Mouse (Mus musculus) midbrain, embryonic 11.5 days (tissue): ENCODE data around the gene Sugct. TPM values are rescaled to one million over a fixed set of nuclear protein-coding genes. Genes with fewer than 3 reads are reported as not detected.

Experiments
- ATAC-seq: fragments of 200-750 bp; cut with Nextera tagmentation; 2 replicates; pipeline ENCODE4 v1.8.0; 2017; ENCODE audit warnings: moderate TSS enrichment, moderate library complexity; ENCODE audit not compliant: low FRiP score
- DNase-seq: peaks from one replicate; pipeline ENCODE4 v3.0.0; 2015; ENCODE audit warnings: low spot score; ENCODE audit errors: missing footprints
- H3K27ac ChIP-seq: fragments of 300-500 bp; sonication (generic); 2 replicates; pipeline ENCODE4 v1.5.1; 2014; ENCODE audit warnings: low read depth, low read length
- H3K27me3 ChIP-seq: fragments of 300-500 bp; sonication (generic); 2 replicates; pipeline ENCODE4 v1.6.1; 2014; ENCODE audit warnings: mild to moderate bottlenecking, low read length, moderate library complexity, mixed read lengths; ENCODE audit not compliant: control insufficient read depth, insufficient read depth
- H3K36me3 ChIP-seq: fragments of 300-500 bp; sonication (generic); 2 replicates; pipeline ENCODE4 v1.6.1; 2014; ENCODE audit warnings: mild to moderate bottlenecking, low read length, moderate library complexity, mixed read lengths; ENCODE audit not compliant: control insufficient read depth, insufficient read depth
- H3K4me1 ChIP-seq: fragments of 300-500 bp; sonication (generic); 2 replicates; pipeline ENCODE4 v1.6.1; 2014; ENCODE audit warnings: low read length; ENCODE audit not compliant: control insufficient read depth, insufficient read depth
- H3K4me2 ChIP-seq: fragments of 300-500 bp; sonication (generic); 2 replicates; pipeline ENCODE4 v1.6.1; 2014; ENCODE audit warnings: mild to moderate bottlenecking, moderate library complexity
- H3K4me3 ChIP-seq: fragments of 300-500 bp; sonication (generic); 2 replicates; pipeline ENCODE4 v1.5.1; 2014; ENCODE audit warnings: low read depth, low read length
- H3K9ac ChIP-seq: fragments of 300-500 bp; sonication (generic); 2 replicates; pipeline ENCODE4 v1.6.1; 2014; ENCODE audit warnings: low read length
- H3K9me3 ChIP-seq: fragments of 300-500 bp; sonication (generic); 2 replicates; pipeline ENCODE4 v1.6.1; 2016; ENCODE audit warnings: low read length; ENCODE audit not compliant: control insufficient read depth
- WGBS: fragments of 180-500 bp; shearing (Covaris S2); extraction: QIAGEN DNeasy Blood & Tissue Kit; methylation state at CpG from one replicate; pipeline ENCODE4 v1.1.7; 2014; 5-methylcytosine and 5-hydroxymethylcytosine counted together
- polyA plus RNA-seq: library from polyadenylated mRNA; unstranded; fragments of >200 nt; fragmentation: Nextera tagmentation; extraction: Ambion mirVana; gene quantifications from 2 replicates; pipeline ENCODE4 v1.2.1, GENCODE M21; 2014

The Sugct gene
- polyA plus RNA-seq, 1 experiment from 2014 or later: 3.3 TPM

DNA sequence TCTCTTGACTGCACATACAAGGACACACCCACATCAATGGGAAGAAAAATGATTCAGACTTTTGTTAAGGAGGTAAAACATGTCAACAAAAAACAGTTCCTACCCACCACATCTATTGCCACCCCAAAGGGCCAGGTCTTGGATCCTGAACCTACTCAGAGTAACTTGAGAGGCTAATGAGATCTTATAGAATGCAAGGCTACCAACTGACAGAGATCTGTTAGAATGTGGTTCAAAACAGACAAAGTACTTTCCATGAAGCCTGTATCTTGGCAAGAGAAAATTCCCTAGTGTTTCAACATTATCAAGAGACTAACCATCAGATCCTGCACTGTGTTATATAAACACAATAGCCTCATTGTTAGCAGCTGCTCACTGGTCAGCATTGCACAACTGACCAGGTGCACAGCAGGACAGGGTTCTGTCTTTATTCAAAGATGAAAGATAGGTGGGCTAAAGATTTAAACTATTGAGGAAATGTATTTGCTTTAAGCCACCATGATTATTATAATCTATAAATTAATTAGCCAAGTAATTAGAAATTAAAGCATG lies 548.8 kb downstream of the Sugct start:
- H3K27me3 ChIP-seq: no peaks in the 10 kb centered on the region

DNA sequence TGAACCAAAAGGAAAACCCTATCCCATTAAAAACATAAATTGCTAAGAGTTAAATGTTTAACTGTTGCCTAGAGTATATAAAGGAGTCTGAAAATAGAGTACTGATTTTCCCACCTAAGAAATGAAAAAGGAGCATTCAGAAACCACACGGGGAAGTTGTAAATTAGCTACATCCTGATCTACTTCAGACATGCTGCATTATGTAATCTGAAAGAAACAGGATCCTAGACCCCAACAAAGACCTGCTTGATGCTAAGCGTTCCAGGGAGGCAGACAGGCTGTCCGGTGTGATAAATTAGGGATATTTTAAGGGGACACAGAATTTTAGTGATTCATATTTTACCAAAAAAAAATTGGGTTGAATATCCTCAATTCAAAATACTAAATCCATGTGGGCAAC lies 579.3 kb downstream of the Sugct start:
- Histone ChIP-seq H3K9me3 (no peaks in the 10 kb centered on the region), H3K27me3 (no peaks in the 10 kb centered on the region), H3K36me3 (no peaks in the 10 kb centered on the region), H3K4me1 (no peaks in the 10 kb centered on the region), H3K4me3 (no peak overlapping the region), H3K9ac (no peak overlapping the region), H3K4me2 (no peak overlapping the region), H3K27ac (no peak overlapping the region)
- 83% methylated on average over 3 of the region's 3 CpGs for WGBS
- ATAC-seq: no peak
- DNase-seq: no peak

More for the DNA sequence above, 548.8 kb downstream of the Sugct start:
- no peak for ATAC-seq
- Histone ChIP-seq H3K4me2 (no peak overlapping the region), H3K4me3 (no peak overlapping the region), H3K36me3 (no peaks in the 10 kb centered on the region), H3K4me1 (no peaks in the 10 kb centered on the region), H3K9ac (no peak overlapping the region), H3K27ac (no peak overlapping the region), H3K9me3 (no peaks in the 10 kb centered on the region)
- no peak for DNase-seq

DNA sequence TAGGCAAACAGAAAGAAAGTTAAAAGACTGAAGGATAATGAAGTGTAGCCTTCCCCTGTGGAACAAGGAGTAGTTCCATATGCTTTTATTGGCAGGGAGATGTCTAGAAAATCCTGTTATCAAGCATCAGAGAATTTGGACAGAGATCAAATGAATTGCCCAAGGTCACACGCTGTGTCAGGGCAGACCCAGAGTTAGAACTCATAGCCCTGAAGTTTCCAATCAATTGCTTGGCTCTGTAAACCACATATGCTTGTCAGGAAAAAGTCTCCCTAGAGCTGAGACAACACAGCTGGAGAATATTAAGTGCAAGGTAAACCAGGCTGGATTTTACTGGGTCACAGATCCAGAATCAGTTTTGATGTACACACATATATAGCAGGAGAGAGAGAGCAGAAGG lies 593.0 kb downstream of the Sugct start:
- no peak overlapping the region for H3K4me3 ChIP-seq
- H3K27me3 ChIP-seq: no peaks in the 10 kb centered on the region
- 74% methylated on average over 1 of the region's 1 CpGs for WGBS
- DNase-seq (no peak), ATAC-seq (no peak)
- H3K27ac ChIP-seq: no peak overlapping the region
- no peaks in the 10 kb centered on the region for H3K36me3 ChIP-seq
- no peak overlapping the region for H3K4me2 ChIP-seq
- no peaks in the 10 kb centered on the region for H3K4me1 ChIP-seq
- H3K9ac ChIP-seq: no peak overlapping the region
- H3K9me3 ChIP-seq: no peaks in the 10 kb centered on the region

DNA sequence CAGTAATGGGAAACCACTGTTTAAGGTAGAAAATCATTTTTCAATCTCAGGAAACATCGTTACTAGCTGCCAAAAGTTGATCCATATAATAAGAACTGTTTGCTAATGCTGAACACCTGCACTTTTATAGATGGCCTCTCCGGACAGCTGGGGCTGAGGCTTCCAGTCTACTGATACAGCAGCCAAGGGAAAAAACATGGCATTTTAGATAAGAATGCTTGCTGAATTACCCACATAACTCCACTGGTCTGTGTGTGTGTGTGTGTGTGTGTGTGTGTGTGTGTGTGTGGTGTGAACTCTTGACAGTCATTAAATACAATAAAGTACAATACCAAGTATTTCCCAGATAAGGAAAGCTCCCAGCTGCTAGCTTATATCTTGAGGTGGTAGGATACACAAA lies 608.8 kb downstream of the Sugct start:
- Histone ChIP-seq H3K4me1 (no peaks in the 10 kb centered on the region), H3K9ac (no peak overlapping the region), H3K9me3 (no peaks in the 10 kb centered on the region), H3K27me3 (no peaks in the 10 kb centered on the region), H3K4me2 (no peak overlapping the region), H3K36me3 (no peaks in the 10 kb centered on the region), H3K4me3 (no peak overlapping the region), H3K27ac (no peak overlapping the region)
- WGBS: 88% methylated on average over 2 of the region's 2 CpGs
- ATAC-seq (no peak), DNase-seq (no peak)

DNA sequence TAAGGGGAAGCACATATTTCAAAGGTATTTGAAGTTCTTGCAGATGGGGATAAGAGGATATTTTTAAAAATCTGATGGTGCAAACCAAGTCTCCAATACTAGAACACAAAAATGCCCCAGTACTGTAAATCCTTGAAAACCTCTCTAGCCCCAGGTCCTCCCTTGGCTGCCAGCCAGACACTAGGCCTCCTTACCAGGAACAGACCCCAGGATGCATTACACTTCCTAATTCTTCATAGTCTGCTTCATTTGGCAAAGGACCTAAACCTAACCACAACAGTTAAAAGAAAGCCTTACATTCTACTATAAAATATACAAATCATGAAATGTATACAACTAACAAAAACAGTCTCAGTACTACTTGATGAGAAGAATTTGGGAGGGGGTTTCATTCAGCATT lies 609.2 kb downstream of the Sugct start:
- H3K4me3 ChIP-seq: no peak overlapping the region
- H3K27ac ChIP-seq: no peak overlapping the region
- DNase-seq: no peak
- H3K4me2 ChIP-seq: no peak overlapping the region
- no peaks in the 10 kb centered on the region for H3K4me1 ChIP-seq
- H3K36me3 ChIP-seq: no peaks in the 10 kb centered on the region
- no peak for ATAC-seq
- H3K9ac ChIP-seq: no peak overlapping the region
- H3K27me3 ChIP-seq: no peaks in the 10 kb centered on the region
- no peaks in the 10 kb centered on the region for H3K9me3 ChIP-seq

DNA sequence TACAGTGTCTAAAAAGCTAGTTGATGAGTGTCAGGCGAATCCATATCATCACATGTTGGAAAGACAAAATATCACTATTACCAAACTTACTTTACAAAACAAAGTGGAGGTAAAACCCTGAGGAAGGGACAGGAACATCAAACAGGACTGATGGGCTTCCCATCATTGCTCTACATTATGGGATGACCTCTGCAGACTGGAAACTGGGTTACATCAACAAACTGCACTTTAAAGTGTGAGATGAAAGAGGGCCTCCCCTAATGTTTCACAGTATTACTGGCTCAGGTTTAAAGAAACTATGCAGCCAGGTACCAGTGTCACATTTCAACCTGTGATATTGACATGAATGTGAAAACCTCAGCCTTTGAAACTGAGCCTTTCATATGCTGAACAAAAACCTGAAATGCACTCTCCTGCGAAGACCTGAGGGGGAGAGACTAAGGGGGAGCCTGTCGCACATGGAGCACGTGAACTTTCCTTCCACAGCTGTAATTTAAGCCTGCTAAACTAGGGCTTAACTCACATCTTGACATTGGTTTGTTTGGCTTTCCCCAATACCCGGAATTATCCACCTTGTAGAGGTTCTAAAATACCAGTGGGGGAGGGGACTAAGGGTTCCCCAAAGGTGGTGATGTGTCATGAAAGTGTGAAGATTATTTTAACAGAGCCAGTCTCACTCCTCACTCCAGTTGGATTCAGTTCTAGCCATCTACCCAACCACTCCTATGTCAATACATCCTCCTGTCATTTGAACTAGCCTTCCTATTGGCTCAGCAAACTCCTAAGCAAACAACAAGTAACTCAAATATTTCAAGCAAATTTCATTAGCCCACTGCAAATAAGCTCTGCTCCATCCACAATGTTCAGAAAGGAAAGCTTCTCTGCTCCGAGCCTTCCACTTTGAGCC lies 610.2 kb downstream of the Sugct start:
- H3K4me2 ChIP-seq: no peak overlapping the region
- DNase-seq (no peak), ATAC-seq (no peak)

DNA sequence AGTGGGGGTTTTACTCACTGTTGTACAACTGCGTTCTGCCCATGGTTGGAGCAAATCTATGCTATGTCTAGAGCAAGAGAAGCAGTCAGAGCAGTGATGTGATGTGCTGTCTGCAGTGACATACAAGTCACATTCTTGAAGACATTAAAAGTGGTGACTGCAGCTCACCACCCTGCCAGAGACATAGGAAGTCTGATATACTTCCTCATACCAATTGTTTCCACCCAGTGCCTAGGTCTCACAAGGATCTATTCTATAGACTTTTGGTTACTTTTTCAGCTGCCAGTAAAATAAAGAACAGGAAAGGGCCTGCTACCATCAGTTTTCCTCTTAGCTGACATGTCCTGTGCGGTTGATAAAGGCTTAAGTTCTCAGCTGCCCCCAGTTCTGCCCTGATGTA lies 613.7 kb downstream of the Sugct start:
- Histone ChIP-seq H3K4me1 (no peaks in the 10 kb centered on the region), H3K27ac (no peak overlapping the region), H3K4me2 (no peak overlapping the region), H3K9me3 (no peaks in the 10 kb centered on the region), H3K4me3 (no peak overlapping the region), H3K27me3 (no peaks in the 10 kb centered on the region), H3K36me3 (no peaks in the 10 kb centered on the region), H3K9ac (no peak overlapping the region)
- ATAC-seq (no peak), DNase-seq (no peak)
- WGBS: 85% methylated on average over 2 of the region's 2 CpGs

More for the DNA sequence above, 610.2 kb downstream of the Sugct start:
- 63% methylated on average over 6 of the region's 6 CpGs for WGBS
- Histone ChIP-seq H3K27me3 (no peaks in the 10 kb centered on the region), H3K9ac (no peak overlapping the region), H3K36me3 (no peaks in the 10 kb centered on the region), H3K27ac (no peak overlapping the region), H3K4me3 (no peak overlapping the region), H3K9me3 (no peaks in the 10 kb centered on the region), H3K4me1 (no peaks in the 10 kb centered on the region)

DNA sequence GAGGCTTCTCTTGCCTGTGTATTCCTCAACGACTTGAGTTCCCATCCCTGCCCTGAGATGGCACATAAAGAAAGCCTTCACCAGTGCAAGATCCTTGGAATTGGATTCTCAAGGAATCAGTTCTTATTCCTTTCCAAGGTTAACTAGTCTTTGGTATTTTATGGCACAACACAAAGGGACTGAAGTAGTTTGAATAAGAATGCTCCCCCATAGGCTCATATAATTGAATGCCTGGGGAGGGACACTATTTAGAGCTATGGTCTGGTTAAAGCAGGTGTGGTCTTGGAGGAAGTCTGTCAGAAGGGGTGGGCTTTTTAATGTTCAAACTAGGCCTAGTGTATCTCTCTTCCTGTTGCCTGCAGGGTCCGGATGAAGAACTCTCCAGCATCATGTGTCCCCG lies 629.8 kb downstream of the Sugct start:
- no peak overlapping the region for H3K27ac ChIP-seq
- 73% methylated on average over 3 of the region's 3 CpGs for WGBS
- DNase-seq (peak; percentile 68), ATAC-seq (no peak)
- no peak overlapping the region for H3K9ac ChIP-seq
- H3K4me3 ChIP-seq: no peak overlapping the region
- H3K27me3 ChIP-seq: no peaks in the 10 kb centered on the region
- no peaks in the 10 kb centered on the region for H3K36me3 ChIP-seq
- H3K4me1 ChIP-seq: no peaks in the 10 kb centered on the region
- no peaks in the 10 kb centered on the region for H3K9me3 ChIP-seq
- no peak overlapping the region for H3K4me2 ChIP-seq

DNA sequence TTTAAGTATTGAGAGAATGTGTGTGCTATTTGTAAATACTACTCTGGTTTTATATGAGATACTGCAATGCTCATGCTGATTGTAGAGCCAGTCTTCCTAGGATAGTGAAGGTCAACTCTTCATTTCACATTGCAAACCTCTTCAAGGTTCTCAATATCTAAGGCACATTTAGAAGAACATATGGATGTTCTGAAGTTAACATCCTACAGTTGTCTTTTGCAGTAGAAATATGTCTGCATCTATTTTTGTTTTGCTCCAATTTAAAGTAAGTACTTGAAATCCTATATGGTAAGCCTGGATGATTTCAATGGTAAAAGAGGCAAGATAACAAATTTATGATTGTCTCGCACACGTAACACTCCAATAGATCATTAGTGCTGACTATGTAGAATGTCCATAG lies 638.7 kb downstream of the Sugct start:
- WGBS: 91% methylated on average over 2 of the region's 2 CpGs
- Histone ChIP-seq H3K36me3 (no peaks in the 10 kb centered on the region), H3K4me1 (no peaks in the 10 kb centered on the region), H3K4me2 (no peak overlapping the region), H3K27ac (no peak overlapping the region), H3K27me3 (no peaks in the 10 kb centered on the region), H3K9ac (no peak overlapping the region), H3K9me3 (no peaks in the 10 kb centered on the region), H3K4me3 (no peak overlapping the region)
- ATAC-seq: no peak
- DNase-seq: peak; percentile 65
